Mouse (Mus musculus): ENCODE results near the gene Gm266.

Gm266 gene

GRCm38 (mm10) chr12:111436640-111437039 lies 49.0 kb downstream of the Gm266 start:
- no peak for DNase-seq (ENCODE audit: extremely low spot score, low spot score)

DNA sequence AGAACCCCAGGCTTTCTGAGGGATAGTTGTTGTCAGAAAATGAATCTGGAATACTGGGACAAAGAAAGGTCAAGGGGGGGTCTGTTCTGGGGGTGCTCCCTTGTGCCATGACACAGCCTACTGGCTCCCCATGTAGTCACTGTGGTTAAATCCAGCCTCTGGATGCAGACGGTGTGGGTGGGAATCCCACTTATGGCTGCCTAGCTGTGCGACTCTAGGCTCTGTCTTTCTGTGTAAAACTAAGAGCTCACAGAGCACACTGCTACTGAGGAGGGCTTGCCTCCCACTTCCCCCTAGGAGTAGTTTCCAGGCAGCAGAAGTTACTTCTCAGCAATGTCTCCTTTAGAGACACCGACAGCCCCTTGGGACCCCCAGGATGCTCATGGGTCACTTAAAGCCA lies 49.5 kb downstream of the Gm266 start:
- no peak for DNase-seq (ENCODE audit: extremely low spot score, low spot score)

- DNase-seq (ENCODE audit: extremely low spot score, low spot score): no peak
Observed at GRCm38 (mm10) chr12:111434745-111435327, 50.8 kb downstream of the Gm266 start.
